Mouse (Mus musculus) heart, embryonic 10.5 days (tissue): ENCODE data around the gene Sparc. TPM values are rescaled to one million over a fixed set of nuclear protein-coding genes. Genes with fewer than 3 reads are reported as not detected.

Experiments
- DNase-seq: peaks from one replicate; pipeline ENCODE4 v3.0.0-alpha.2; 2017; ENCODE audit warnings: low spot score
- H3K27ac ChIP-seq: fragments of 300-500 bp; sonication (generic); 2 replicates; pipeline ENCODE4 v1.5.1; 2016; ENCODE audit warnings: mild to moderate bottlenecking
- H3K27me3 ChIP-seq: fragments of 300-500 bp; sonication (generic); 2 replicates; pipeline ENCODE4 v1.6.1; 2016; ENCODE audit warnings: mild to moderate bottlenecking; ENCODE audit not compliant: poor library complexity, insufficient read depth, severe bottlenecking
- H3K36me3 ChIP-seq: fragments of 300-500 bp; sonication (generic); 2 replicates; pipeline ENCODE4 v1.6.1; 2016; ENCODE audit warnings: mild to moderate bottlenecking, moderate library complexity
- H3K4me1 ChIP-seq: fragments of 300-500 bp; sonication (generic); 2 replicates; pipeline ENCODE4 v1.6.1; 2016; ENCODE audit warnings: mild to moderate bottlenecking
- H3K4me3 ChIP-seq: fragments of 300-500 bp; sonication (generic); 2 replicates; pipeline ENCODE4 v1.5.1; 2016; ENCODE audit warnings: mild to moderate bottlenecking, moderate library complexity
- H3K9me3 ChIP-seq: fragments of 300-500 bp; sonication (generic); 2 replicates; pipeline ENCODE4 v1.6.1; 2016; ENCODE audit warnings: mild to moderate bottlenecking, moderate library complexity
- WGBS: fragments of 180-500 bp; shearing (Covaris S2); methylation state at CpG from one replicate; pipeline ENCODE4 v1.1.7; 2016; 5-methylcytosine and 5-hydroxymethylcytosine counted together
- polyA plus RNA-seq: library from polyadenylated mRNA; unstranded; fragments of >200 nt; fragmentation: Nextera tagmentation; extraction: Ambion mirVana; gene quantifications from 2 replicates; pipeline ENCODE4 v1.2.1, GENCODE M21; 2016

The Sparc gene
- 995 and 1,097 TPM in 2 replicates for polyA plus RNA-seq

- no peaks in the 10 kb centered on the region for H3K27me3 ChIP-seq
- peak within 1 kb of the TSS; percentile 81 for H3K27ac ChIP-seq
- no peak for DNase-seq
- no peaks in the 10 kb centered on the region for H3K9me3 ChIP-seq
- 91% methylated on average over 1 of the region's 1 CpGs for WGBS
- H3K36me3 ChIP-seq: no peaks in the 10 kb centered on the region
- peaks cover 59% of the 10 kb centered on the region for H3K4me1 ChIP-seq
- no peak within 1 kb of the TSS for H3K4me3 ChIP-seq
Measured at GRCm38 (mm10) chr11:55422978-55423377, at the start of gene Sparc. Gene Sparc (minus strand): TSS chr11:55423183.

DNA sequence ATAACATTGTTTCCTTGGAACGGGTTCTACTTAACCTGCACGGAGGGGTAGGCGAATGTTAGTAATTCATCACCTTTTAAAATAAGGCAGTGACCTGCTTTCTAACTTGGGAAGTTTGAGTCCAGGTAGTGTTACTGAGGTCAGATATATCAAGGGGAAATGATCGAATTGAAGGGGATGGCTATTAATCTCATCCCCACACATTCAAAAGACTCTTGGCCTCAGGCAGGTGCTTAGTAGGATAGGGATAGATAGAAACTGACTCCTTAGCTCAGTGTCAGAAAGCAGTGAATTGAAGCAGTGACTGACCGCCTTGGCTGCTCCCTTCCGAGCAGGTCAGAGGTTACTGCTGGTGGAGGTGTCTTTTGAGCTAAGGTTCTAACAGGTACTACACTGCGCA is 48.5 kb upstream of the Sparc start:
- H3K36me3 ChIP-seq: peaks cover 32% of the 10 kb centered on the region
- H3K27me3 ChIP-seq: no peaks in the 10 kb centered on the region
- H3K9me3 ChIP-seq: no peaks in the 10 kb centered on the region
- peaks cover 31% of the 10 kb centered on the region for H3K4me1 ChIP-seq
- H3K27ac ChIP-seq: no peak overlapping the region
- DNase-seq: no peak
- 88% methylated on average over 7 of the region's 7 CpGs for WGBS
- peak overlapping the region; percentile 91 for H3K4me3 ChIP-seq

DNA sequence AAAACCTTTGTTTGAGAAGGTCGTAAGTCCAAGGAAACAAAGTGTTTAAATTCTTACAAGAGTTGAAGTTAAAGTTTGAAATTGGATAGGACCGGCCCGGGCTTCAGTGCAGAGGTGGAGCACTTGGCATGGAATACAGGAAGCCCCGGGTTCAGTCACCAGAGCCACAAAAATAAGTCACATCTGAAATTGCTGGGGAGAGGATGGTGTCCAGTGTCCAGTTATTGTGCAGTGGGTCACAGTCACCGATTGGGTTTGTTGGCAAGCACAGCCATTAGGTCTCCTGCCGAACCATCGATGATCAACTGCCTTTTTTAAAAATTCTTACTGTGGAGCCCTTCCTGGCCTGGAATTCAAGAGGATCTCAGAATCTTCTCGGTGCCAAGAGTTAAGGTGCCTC is 47.8 kb upstream of the Sparc start:
- Histone ChIP-seq H3K36me3 (peaks cover 32% of the 10 kb centered on the region), H3K27ac (no peak overlapping the region; the same call in 1 of the 2 replicates), H3K4me1 (peaks cover 31% of the 10 kb centered on the region), H3K4me3 (peak overlapping the region; percentile 91), H3K27me3 (no peaks in the 10 kb centered on the region), H3K9me3 (no peaks in the 10 kb centered on the region)
- no peak for DNase-seq
- 49% methylated on average over 8 of the region's 8 CpGs for WGBS

- peak overlapping the region; percentile 98 for H3K27ac ChIP-seq
- DNase-seq: no peak
- H3K36me3 ChIP-seq: peaks cover 32% of the 10 kb centered on the region
- no peaks in the 10 kb centered on the region for H3K9me3 ChIP-seq
- H3K4me3 ChIP-seq: peak overlapping the region; percentile 91
- WGBS: under 1% methylated on average over 46 of the region's 46 CpGs
- no peaks in the 10 kb centered on the region for H3K27me3 ChIP-seq
- peaks cover 31% of the 10 kb centered on the region for H3K4me1 ChIP-seq
Measured at GRCm38 (mm10) chr11:55469923-55470691, 47.1 kb upstream of the Sparc start.

DNA sequence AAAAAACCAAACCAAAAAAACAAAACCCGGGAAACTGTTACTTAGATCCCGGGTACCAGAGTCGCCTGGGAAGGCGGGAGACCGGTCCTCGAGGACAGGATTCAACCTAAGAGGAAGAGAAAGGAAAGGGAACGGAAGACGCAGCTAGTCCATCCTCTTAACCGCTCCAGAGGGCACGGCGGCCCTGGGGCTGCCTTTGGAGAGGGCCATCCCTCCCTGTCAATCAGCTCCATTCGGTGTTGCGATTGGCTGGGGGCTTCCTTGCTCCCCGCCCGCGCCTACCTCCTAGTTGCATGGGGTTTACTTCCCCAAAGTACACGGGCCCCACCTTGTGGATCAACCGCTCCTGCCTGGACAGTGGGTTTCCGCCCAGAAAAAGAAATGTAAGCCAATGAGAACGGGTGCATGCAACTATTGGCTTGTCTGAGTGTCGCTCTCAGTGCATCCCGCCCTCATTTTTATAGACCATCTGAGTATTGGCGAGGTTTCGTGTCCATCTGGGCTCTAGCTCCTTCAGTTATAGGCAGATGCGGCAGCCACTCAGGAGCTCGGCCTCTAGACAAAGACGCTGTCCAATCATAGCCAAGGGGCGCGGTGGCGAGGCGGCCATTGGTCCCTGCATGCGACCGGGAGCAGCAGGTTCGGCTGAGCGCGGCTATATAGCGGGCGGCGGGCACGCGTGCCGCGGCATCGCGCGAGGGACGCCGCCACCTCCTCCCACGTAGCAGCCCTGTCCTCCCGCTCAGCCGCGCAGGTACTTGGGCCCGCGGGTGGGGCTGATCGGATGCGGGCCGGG is 46.3 kb upstream of the Sparc start, which contains the start of gene G3bp1:
G3bp1 (plus strand) TSS at position 638 of the 796 bp plus-strand sequence.
- no peaks in the 10 kb centered on the region for H3K27me3 ChIP-seq
- DNase-seq: peak; percentile 100
- peak within 1 kb of the TSS; percentile 91 for H3K4me3 ChIP-seq
- WGBS: under 1% methylated on average over 57 of the region's 57 CpGs
- no peaks in the 10 kb centered on the region for H3K9me3 ChIP-seq
- peaks cover 31% of the 10 kb centered on the region for H3K4me1 ChIP-seq
- H3K27ac ChIP-seq: peak within 1 kb of the TSS; percentile 98
- peaks cover 26% of the 10 kb centered on the region for H3K36me3 ChIP-seq

DNA sequence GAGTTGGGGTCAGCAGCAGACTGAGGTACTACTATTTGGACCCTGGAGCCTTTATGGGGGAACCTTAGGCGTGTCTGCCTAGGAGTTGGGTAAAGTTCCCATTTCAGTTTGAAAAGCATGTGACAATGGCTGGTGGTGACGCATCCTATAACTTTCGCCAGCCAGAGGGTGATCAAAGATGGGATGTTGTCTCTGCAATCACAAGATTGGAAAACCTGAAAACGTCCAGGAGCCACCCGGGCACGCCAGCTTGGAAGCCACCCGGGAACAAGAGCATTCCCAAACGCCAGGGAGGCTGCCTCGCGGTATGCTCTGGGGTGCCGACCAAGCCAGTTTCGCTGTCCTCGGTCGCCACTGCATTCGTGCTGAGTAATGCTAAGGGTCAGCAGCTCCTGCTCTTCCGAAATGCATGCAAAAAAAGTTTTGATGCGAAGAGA is 45.6 kb upstream of the Sparc start:
- Histone ChIP-seq H3K27ac (peak overlapping the region; percentile 88), H3K27me3 (no peaks in the 10 kb centered on the region), H3K4me3 (peak overlapping the region; percentile 91), H3K9me3 (no peaks in the 10 kb centered on the region), H3K4me1 (peaks cover 26% of the 10 kb centered on the region), H3K36me3 (peaks cover 20% of the 10 kb centered on the region)
- peak; percentile 81 for DNase-seq
- 5% methylated on average over 17 of the region's 17 CpGs for WGBS

- DNase-seq: no peak
- Histone ChIP-seq H3K36me3 (peaks cover 15% of the 10 kb centered on the region), H3K4me3 (peak overlapping the region; percentile 91), H3K4me1 (peaks cover 21% of the 10 kb centered on the region), H3K27me3 (no peaks in the 10 kb centered on the region), H3K27ac (peak overlapping the region; percentile 88), H3K9me3 (no peaks in the 10 kb centered on the region)
- 73% methylated on average over 10 of the region's 10 CpGs for WGBS
Measured at GRCm38 (mm10) chr11:55468012-55468411, 45.0 kb upstream of the Sparc start.

DNA sequence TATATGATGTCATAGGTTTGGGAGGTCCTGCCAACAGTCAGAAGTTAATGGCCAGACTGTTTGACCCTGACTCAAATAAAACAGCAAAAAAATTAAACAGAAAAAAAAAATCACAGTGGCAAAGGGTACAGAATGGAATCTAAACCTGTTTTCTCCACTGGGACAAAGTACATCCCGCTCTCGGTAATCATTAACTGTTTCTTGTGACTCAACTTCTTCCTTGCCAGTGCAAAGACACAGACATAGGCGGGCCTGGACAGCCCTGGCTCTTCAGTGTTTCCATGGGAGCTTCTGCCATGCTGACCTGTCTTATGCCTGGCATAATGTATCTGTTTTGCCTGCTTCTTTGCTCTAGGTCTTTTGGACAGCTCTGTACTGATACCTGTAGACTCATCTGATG is 42.2 kb upstream of the Sparc start:
- 88% methylated on average over 3 of the region's 3 CpGs for WGBS
- H3K4me3 ChIP-seq: no peak overlapping the region
- DNase-seq: no peak
- no peaks in the 10 kb centered on the region for H3K36me3 ChIP-seq
- H3K9me3 ChIP-seq: no peaks in the 10 kb centered on the region
- H3K4me1 ChIP-seq: peaks cover 11% of the 10 kb centered on the region; the same call in 1 of the 2 replicates
- H3K27me3 ChIP-seq: no peaks in the 10 kb centered on the region
- H3K27ac ChIP-seq: no peak overlapping the region

DNA sequence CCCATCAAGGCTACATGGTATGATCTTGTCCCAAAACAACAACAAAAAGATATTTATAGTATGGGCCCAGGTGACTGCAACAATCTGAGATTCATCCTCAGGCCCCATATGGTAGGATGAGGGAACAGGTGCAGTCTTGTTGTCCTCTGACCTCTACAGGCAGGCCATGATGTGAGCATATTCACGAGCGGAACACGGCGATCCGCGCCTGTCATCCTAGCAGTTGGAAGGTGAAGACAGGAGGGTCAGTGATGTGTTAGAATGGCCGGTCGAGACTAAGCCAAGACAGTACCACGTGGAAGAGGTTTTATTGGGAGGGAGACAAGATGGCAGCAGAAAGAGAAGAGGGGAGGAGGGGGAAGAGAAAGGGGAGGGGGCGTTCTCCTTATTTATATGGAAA is 41.7 kb upstream of the Sparc start:
- WGBS: 80% methylated on average over 10 of the region's 10 CpGs
- no peak overlapping the region for H3K4me3 ChIP-seq

GRCm38 (mm10) chr11:55462149-55462548 is 39.2 kb upstream of the Sparc start:
- Histone ChIP-seq H3K36me3 (peaks cover 6% of the 10 kb centered on the region; the same call in 1 of the 2 replicates), H3K4me3 (no peak overlapping the region), H3K9me3 (no peaks in the 10 kb centered on the region), H3K27me3 (no peaks in the 10 kb centered on the region), H3K27ac (no peak overlapping the region), H3K4me1 (peaks cover 21% of the 10 kb centered on the region)
- DNase-seq: no peak
- WGBS: 93% methylated on average over 9 of the region's 9 CpGs

More for the DNA sequence above, 41.7 kb upstream of the Sparc start:
- no peak for DNase-seq
- Histone ChIP-seq H3K36me3 (no peaks in the 10 kb centered on the region), H3K27me3 (no peaks in the 10 kb centered on the region), H3K4me1 (peaks cover 15% of the 10 kb centered on the region), H3K27ac (no peak overlapping the region), H3K9me3 (no peaks in the 10 kb centered on the region)

- H3K27ac ChIP-seq: peak within 1 kb of the TSS; percentile 75
Measured at GRCm38 (mm10) chr11:55461019-55461645, 38.1 kb upstream of the Sparc start, which contains the start of gene Atox1. Gene Atox1 (minus strand): TSS chr11:55461239.

GRCm38 (mm10) chr11:55460559-55461018 is 37.6 kb upstream of the Sparc start:
- H3K4me3 ChIP-seq: peak overlapping the region; percentile 78
- under 1% methylated on average over 17 of the region's 17 CpGs for WGBS
- no peaks in the 10 kb centered on the region for H3K27me3 ChIP-seq
- no peaks in the 10 kb centered on the region for H3K9me3 ChIP-seq
- H3K4me1 ChIP-seq: peaks cover 21% of the 10 kb centered on the region
- H3K36me3 ChIP-seq: peaks cover 6% of the 10 kb centered on the region; the same call in 1 of the 2 replicates
- peak overlapping the region; percentile 75 for H3K27ac ChIP-seq
- DNase-seq: no peak

More at GRCm38 (mm10) chr11:55461019-55461645, 38.1 kb upstream of the Sparc start, which contains the start of gene Atox1:
- DNase-seq: peak; percentile 98
- under 1% methylated on average over 36 of the region's 36 CpGs for WGBS
- Histone ChIP-seq H3K4me1 (peaks cover 21% of the 10 kb centered on the region), H3K9me3 (no peaks in the 10 kb centered on the region), H3K36me3 (peaks cover 6% of the 10 kb centered on the region; the same call in 1 of the 2 replicates), H3K4me3 (peak within 1 kb of the TSS; percentile 78), H3K27me3 (no peaks in the 10 kb centered on the region)
